Mouse (Mus musculus): ENCODE results near the gene Sh2d2a.
"Not testable (repeated sequence)": the region's sequence is repeated elsewhere in the genome, so short reads cannot be mapped to it uniquely, and the experiment has no call there.

- TF ChIP-seq CTCF (IDR thresholded peaks at IDR 0.05; ENCODE audit: borderline replicate concordance, extremely low read depth, insufficient read depth, insufficient read length); POLR2A (IDR thresholded peaks at IDR 0.05; ENCODE audit: borderline replicate concordance, extremely low read depth, insufficient read depth, insufficient read length, poor library complexity, severe bottlenecking): not testable (repeated sequence)
Observed at GRCm38 (mm10) chr3:87824206-87824605, 22.3 kb upstream of the Sh2d2a start, which contains the start of gene Pear1.

Data from brain, embryonic 14.5 days (tissue).